Mouse (Mus musculus): ENCODE results near the gene Gm20388. TPM values are rescaled to one million over a fixed set of nuclear protein-coding genes. Genes with fewer than 3 reads are reported as not detected.

The Gm20388 gene
- total and polyA plus RNA-seq, 2 experiments from 2014 or later: 17.3 TPM; not detected in 1

- ATAC-seq (ENCODE audit: insufficient read depth, low read depth) (no peak), DNase-seq (ENCODE audit: low spot score) (peak; percentile 51)
- H3K27ac ChIP-seq (ENCODE audit: low read depth): peak overlapping the region; percentile 43; the same call in 1 of the 2 replicates
- TF ChIP-seq EP300 (IDR thresholded peaks at IDR 0.05; ENCODE audit: low read depth): no peak
- no peak for TF ChIP-seq CTCF (IDR thresholded peaks at IDR 0.05; ENCODE audit: low read depth)
- WGBS: 0% methylated on average over 13 of the region's 14 CpGs
- H3K36me3 ChIP-seq (replicated peaks; ENCODE audit: control insufficient read depth, insufficient read depth, low read length): no peaks in the 10 kb centered on the region
- H3K27me3 ChIP-seq (ENCODE audit: control insufficient read depth, insufficient read depth, low read length): 0 out of 2 replicates have a peak, but pooled peaks cover 5% of the 10 kb centered on the region
- H3K4me3 ChIP-seq (ENCODE audit: low read depth, low read length): peak overlapping the region; percentile 35
- no peak overlapping the region; the same call in 1 of the 2 replicates for H3K9ac ChIP-seq (replicated peaks; ENCODE audit: low read depth, low read length)
- peaks cover 36% of the 10 kb centered on the region for H3K4me1 ChIP-seq (ENCODE audit: control insufficient read depth, insufficient read depth)
- peak overlapping the region; percentile 60 for H3K4me2 ChIP-seq (ENCODE audit: low read depth, low read length)
- no peaks in the 10 kb centered on the region for H3K9me3 ChIP-seq (replicated peaks; ENCODE audit: control insufficient read depth, low read length)
These were observed 2433.1 kb downstream of the Gm20388 start for GRCm38 (mm10) chr8:122343758-122344157.

- Histone ChIP-seq H3K9me3 (replicated peaks; ENCODE audit: control insufficient read depth, low read length) (no peaks in the 10 kb centered on the region), H3K9ac (replicated peaks; ENCODE audit: low read depth, low read length) (no peak overlapping the region), H3K27ac (ENCODE audit: low read depth) (no peak overlapping the region), H3K27me3 (ENCODE audit: control insufficient read depth, insufficient read depth, low read length) (0 out of 2 replicates have a peak, but pooled peaks cover 5% of the 10 kb centered on the region), H3K4me1 (ENCODE audit: control insufficient read depth, insufficient read depth) (peaks cover 36% of the 10 kb centered on the region), H3K4me2 (ENCODE audit: low read depth, low read length) (peak overlapping the region; percentile 60), H3K36me3 (replicated peaks; ENCODE audit: control insufficient read depth, insufficient read depth, low read length) (no peaks in the 10 kb centered on the region), H3K4me3 (ENCODE audit: low read depth, low read length) (no peak overlapping the region)
- 9% methylated on average over 2 of the region's 5 CpGs for WGBS
- peak; percentile 35; the same call in 1 of the 2 replicates for ATAC-seq (ENCODE audit: insufficient read depth, low read depth)
- DNase-seq (ENCODE audit: low spot score): no peak
- no peak for TF ChIP-seq CTCF (IDR thresholded peaks at IDR 0.05; ENCODE audit: low read depth)
- TF ChIP-seq EP300 (IDR thresholded peaks at IDR 0.05; ENCODE audit: low read depth): no peak
These were observed 2433.6 kb downstream of the Gm20388 start for GRCm38 (mm10) chr8:122344219-122344618.

GRCm38 (mm10) chr8:122345181-122346095 lies 2434.8 kb downstream of the Gm20388 start:
- Histone ChIP-seq H3K27ac (ENCODE audit: low read depth) (no peak overlapping the region), H3K4me3 (ENCODE audit: low read depth, low read length) (no peak overlapping the region), H3K27me3 (ENCODE audit: control insufficient read depth, insufficient read depth, low read length) (0 out of 2 replicates have a peak, but pooled peaks cover 5% of the 10 kb centered on the region), H3K36me3 (replicated peaks; ENCODE audit: control insufficient read depth, insufficient read depth, low read length) (no peaks in the 10 kb centered on the region), H3K9ac (replicated peaks; ENCODE audit: low read depth, low read length) (no peak overlapping the region), H3K4me1 (ENCODE audit: control insufficient read depth, insufficient read depth) (peaks cover 45% of the 10 kb centered on the region), H3K9me3 (replicated peaks; ENCODE audit: control insufficient read depth, low read length) (no peaks in the 10 kb centered on the region), H3K4me2 (ENCODE audit: low read depth, low read length) (no peak overlapping the region)
- TF ChIP-seq CTCF (IDR thresholded peaks at IDR 0.05; ENCODE audit: low read depth): no peak
- no peak for TF ChIP-seq EP300 (IDR thresholded peaks at IDR 0.05; ENCODE audit: low read depth)
- DNase-seq (ENCODE audit: low spot score) (no peak), ATAC-seq (ENCODE audit: insufficient read depth, low read depth) (0 out of 2 replicates have a peak, but pooled peaks have one; percentile 14)
- 56% methylated on average over 12 of the region's 12 CpGs for WGBS

- ATAC-seq (ENCODE audit: insufficient read depth, low read depth) (0 out of 2 replicates have a peak, but pooled peaks have one; percentile 13), DNase-seq (ENCODE audit: low spot score) (peak; percentile 39)
- TF ChIP-seq CTCF (IDR thresholded peaks at IDR 0.05; ENCODE audit: low read depth): no peak
- TF ChIP-seq EP300 (IDR thresholded peaks at IDR 0.05; ENCODE audit: low read depth): no peak
- WGBS: 30% methylated on average over 5 of the region's 5 CpGs
- no peak overlapping the region for H3K27ac ChIP-seq (ENCODE audit: low read depth)
- no peak overlapping the region for H3K4me2 ChIP-seq (ENCODE audit: low read depth, low read length)
- peaks cover 33% of the 10 kb centered on the region for H3K4me1 ChIP-seq (ENCODE audit: control insufficient read depth, insufficient read depth)
- H3K9ac ChIP-seq (replicated peaks; ENCODE audit: low read depth, low read length): no peak overlapping the region
- H3K4me3 ChIP-seq (ENCODE audit: low read depth, low read length): no peak overlapping the region
- no peaks in the 10 kb centered on the region for H3K9me3 ChIP-seq (replicated peaks; ENCODE audit: control insufficient read depth, low read length)
- 0 out of 2 replicates have a peak, but pooled peaks cover 4% of the 10 kb centered on the region for H3K27me3 ChIP-seq (ENCODE audit: control insufficient read depth, insufficient read depth, low read length)
- no peaks in the 10 kb centered on the region for H3K36me3 ChIP-seq (replicated peaks; ENCODE audit: control insufficient read depth, insufficient read depth, low read length)
These were observed 2437.3 kb downstream of the Gm20388 start for GRCm38 (mm10) chr8:122347811-122348552.
